Mouse (Mus musculus) natural killer cell, adult 2 months (primary cell): ENCODE results near the gene Plcg2.
A peak's percentile ranks its signal among the peaks of the same experiment; 100 is the strongest.

Source experiments
- DNase-seq, 2 experiments: peaks; one replicate each; pipeline ENCODE4 v3.0.0; 2022; ENCODE audit warnings: low spot score in 2 of 2

Plcg2 gene

GRCm38 (mm10) chr8:117546386-117546785 lies 48.3 kb downstream of the Plcg2 start:
- DNase-seq = no peak

GRCm38 (mm10) chr8:117547945-117548344 lies 49.9 kb downstream of the Plcg2 start:
- DNase-seq = peak; percentile 56 to 64

GRCm38 (mm10) chr8:117548453-117548852 lies 50.4 kb downstream of the Plcg2 start:
- DNase-seq = peak; percentile 83 to 87

- DNase-seq = no peak
These were observed 52.4 kb downstream of the Plcg2 start for GRCm38 (mm10) chr8:117550529-117550928.

GRCm38 (mm10) chr8:117561014-117561413 lies 62.9 kb downstream of the Plcg2 start:
- DNase-seq = no peak

GRCm38 (mm10) chr8:117561735-117562361 lies 63.8 kb downstream of the Plcg2 start:
- no peak for DNase-seq

- DNase-seq = no peak
These were observed 64.4 kb downstream of the Plcg2 start for GRCm38 (mm10) chr8:117562445-117563014.

GRCm38 (mm10) chr8:117569409-117569808 lies 71.3 kb downstream of the Plcg2 start:
- peak; percentile 20 to 43 for DNase-seq

GRCm38 (mm10) chr8:117576291-117576785 lies 78.2 kb downstream of the Plcg2 start:
- DNase-seq = no peak

GRCm38 (mm10) chr8:117577059-117577458 lies 79.0 kb downstream of the Plcg2 start:
- no peak for DNase-seq

- peak in 1 of 2 experiments; percentile 8 for DNase-seq
These were observed 79.8 kb downstream of the Plcg2 start for GRCm38 (mm10) chr8:117577883-117578282.

GRCm38 (mm10) chr8:117578856-117579255 lies 80.8 kb downstream of the Plcg2 start:
- no peak for DNase-seq

GRCm38 (mm10) chr8:117593862-117594261 lies 95.8 kb downstream of the Plcg2 start:
- no peak for DNase-seq

GRCm38 (mm10) chr8:117595001-117595400 lies 96.9 kb downstream of the Plcg2 start:
- no peak for DNase-seq

- DNase-seq = no peak
These were observed 98.7 kb downstream of the Plcg2 start for GRCm38 (mm10) chr8:117596777-117597176.

GRCm38 (mm10) chr8:117600839-117601238 lies 102.7 kb downstream of the Plcg2 start:
- DNase-seq = peak in 1 of 2 experiments; percentile 24

GRCm38 (mm10) chr8:117604101-117604500 lies 106.0 kb downstream of the Plcg2 start:
- DNase-seq = no peak

- DNase-seq = no peak
These were observed 106.6 kb downstream of the Plcg2 start for GRCm38 (mm10) chr8:117604671-117605070.

GRCm38 (mm10) chr8:117605201-117605600 lies 107.1 kb downstream of the Plcg2 start:
- no peak for DNase-seq

GRCm38 (mm10) chr8:117610506-117610905 lies 112.4 kb downstream of the Plcg2 start:
- no peak for DNase-seq

- DNase-seq = no peak
These were observed 114.8 kb downstream of the Plcg2 start for GRCm38 (mm10) chr8:117612861-117613260.

GRCm38 (mm10) chr8:117626040-117626838 lies 128.1 kb downstream of the Plcg2 start:
- DNase-seq = peak; percentile 14 to 43

GRCm38 (mm10) chr8:117627096-117627495 lies 129.0 kb downstream of the Plcg2 start:
- no peak for DNase-seq
